Mouse (Mus musculus): ENCODE measurements around the gene Klc4.

Gene Klc4

DNA sequence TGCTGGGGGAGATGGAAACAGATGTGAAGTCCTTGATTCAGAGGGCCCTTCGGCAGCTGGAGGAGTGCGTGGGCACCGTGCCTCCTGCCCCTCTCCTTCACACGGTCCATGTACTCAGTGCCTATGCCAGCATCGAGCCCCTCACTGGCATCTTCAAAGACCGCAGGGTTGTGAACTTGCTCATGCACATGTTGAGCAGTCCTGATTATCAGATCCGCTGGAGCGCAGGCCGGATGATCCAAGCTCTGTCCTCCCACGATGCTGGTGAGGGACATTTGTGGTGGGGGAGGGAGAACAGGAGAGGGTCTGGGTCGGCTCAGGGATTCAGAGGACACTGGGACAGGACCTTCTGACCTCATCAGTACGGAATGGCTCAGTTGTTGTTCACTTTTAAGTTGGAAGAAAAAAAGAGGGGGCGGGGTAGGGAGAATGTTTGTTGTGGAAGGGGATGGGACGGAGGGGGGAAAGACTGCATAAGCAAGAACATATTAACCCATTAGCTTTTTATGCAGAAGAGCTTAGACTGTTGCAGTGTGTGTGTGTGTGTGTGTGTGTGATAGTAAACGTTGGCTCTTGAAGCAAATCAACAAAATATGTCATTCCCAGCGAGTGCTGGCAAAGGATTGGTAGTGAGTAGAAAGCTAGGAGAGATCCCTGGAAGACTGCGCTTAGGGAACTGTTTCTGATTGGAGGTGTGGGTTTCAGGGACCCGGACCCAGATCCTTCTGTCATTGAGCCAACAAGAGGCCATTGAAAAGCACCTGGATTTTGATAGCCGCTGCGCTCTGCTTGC is 6.1 kb upstream of the Klc4 start:
- DNase-seq (ENCODE audit: low spot score in 2 of 2): no peak

DNA sequence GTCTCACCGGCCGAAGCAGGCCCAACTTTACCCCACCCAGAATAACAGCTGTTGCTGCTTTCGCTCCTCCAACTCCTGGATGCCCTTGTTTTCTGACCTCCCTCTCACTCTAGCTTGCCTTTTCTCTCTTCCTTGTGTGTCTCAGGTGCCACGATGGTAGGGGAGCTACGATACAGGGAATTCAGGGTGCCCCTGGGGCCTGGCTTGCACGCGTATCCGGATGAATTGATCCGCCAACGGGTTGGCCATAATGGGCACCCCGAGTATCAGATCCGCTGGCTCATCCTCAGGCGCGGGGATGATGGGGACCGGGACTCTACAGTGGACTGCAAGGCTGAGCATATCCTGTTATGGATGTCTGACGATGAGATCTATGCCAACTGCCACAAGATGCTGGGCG is 5.5 kb upstream of the Klc4 start:
- no peak for DNase-seq (ENCODE audit: low spot score in 2 of 2)

DNA sequence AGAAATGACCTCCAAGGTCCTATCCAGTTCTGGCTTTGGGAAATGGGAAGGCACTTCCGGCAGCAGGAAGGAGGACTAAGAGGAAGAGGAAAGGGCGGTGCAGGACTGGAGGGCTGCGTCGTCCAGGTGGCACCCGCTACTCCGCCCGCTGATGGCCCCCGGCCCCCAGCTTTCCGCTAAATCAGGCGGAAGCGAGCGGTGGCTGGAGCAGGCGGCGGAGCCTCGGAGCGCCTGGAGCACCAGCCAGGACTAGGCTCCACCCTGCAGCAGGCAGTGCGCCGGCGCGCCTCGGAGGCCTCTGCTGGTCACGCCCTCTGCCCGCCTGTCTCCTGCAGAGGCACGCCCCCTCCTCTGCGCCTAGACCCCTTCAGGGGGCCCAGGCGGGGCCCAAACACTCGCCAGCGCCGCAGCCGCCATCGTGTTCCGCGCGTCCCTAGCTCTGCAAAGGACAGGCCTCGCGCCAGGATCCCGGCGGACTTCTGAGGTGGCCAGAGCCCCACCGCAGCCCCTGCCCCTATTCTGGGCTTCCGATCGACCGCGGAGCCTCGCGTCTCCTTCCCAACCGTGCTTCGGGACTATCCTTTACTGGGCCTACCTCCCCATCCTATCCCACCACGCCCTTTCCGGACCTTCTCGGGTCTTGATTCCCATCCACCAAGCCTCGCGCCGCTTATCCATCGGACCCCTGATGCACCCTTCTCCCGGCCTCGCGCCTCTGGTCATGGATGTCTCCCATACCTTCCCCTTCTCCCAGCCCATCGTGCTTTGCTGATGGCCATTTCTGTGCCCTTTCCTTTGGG is 4.6 kb upstream of the Klc4 start, which contains the start of gene Cul7:
TSS of gene Cul7 (plus strand) at position 106 of the 800 bp plus-strand sequence.
- peak; percentile 86 to 92 for DNase-seq (ENCODE audit: low spot score in 2 of 2)

DNA sequence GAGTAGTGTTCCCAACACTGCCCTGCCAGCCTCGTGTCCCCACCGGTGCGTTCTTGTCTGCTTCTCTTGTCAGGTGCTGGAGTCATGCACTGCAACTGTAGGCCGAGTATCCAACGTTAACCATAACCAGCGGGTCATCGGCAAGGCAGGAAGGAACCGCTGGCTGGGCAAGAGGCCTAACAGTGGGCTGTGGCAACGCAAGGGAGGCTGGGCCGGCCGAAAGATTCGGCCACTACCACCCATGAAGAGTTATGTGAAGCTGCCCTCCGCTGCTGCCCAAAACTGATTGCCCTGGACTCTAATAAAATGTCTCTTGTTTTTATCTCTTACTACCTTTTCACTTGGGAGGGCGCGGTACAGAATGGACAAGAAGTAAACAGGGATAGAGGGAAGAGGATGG is 4.0 kb upstream of the Klc4 start:
- DNase-seq (ENCODE audit: low spot score in 2 of 2): no peak

DNA sequence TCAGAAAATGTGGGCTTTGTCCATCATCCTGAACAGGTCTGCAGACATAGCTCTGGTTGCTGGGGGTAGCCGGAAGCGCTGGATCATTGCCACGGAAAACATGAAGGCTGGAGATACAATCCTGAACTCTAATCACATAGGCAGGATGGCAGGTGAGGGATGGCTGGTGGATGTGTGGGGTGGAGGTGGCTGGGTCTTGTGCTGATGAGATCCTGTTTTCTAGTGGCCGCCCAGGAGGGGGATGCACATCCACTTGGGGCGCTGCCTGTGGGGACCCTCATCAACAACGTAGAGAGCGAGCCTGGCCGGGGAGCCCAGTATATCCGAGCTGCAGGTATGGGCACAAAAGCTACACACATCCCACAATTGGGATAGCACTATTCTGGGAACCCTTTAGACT is 2.6 kb upstream of the Klc4 start:
- DNase-seq (ENCODE audit: low spot score in 2 of 2): no peak

- no peak for DNase-seq (ENCODE audit: low spot score in 2 of 2)
These were observed 1.5 kb upstream of the Klc4 start for GRCm38 (mm10) chr17:46647279-46647678.

- no peak for DNase-seq (ENCODE audit: low spot score in 2 of 2)
These were observed 470 bp upstream of the Klc4 start for GRCm38 (mm10) chr17:46646322-46646662.

DNA sequence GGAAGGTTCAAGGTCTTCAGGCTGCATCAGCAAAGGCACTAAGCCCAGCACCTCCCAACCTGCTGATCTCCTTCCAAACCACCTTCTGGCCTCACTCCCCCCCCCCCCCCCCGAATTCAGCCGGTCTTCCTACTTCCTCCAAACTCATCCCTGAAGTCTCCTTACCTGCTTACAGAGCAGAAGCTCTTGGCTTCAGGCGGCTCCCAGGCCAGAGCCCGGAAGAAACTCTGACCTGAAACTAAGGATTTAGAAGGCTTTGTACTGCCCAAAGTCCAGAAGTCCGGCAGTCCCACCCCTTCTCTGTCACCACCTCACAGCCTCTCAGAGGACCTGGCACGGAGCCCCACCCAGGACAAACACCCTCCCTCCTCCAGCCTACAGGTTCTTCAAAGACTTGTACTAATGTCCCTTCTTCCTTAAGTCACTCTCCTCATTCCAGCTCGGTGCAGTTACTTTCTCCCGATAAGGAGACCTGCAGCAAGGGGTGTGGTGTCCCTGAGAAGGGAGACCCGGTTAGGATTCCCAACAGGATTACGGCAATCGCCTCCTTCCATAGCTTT is 826 bp downstream of the Klc4 start:
- DNase-seq (ENCODE audit: low spot score in 2 of 2): no peak

- DNase-seq (ENCODE audit: low spot score in 2 of 2): no peak
These were observed 1.5 kb downstream of the Klc4 start for GRCm38 (mm10) chr17:46644152-46644805.

GRCm38 (mm10) chr17:46642060-46642459 is 3.8 kb downstream of the Klc4 start:
- DNase-seq (ENCODE audit: low spot score in 2 of 2): no peak

DNA sequence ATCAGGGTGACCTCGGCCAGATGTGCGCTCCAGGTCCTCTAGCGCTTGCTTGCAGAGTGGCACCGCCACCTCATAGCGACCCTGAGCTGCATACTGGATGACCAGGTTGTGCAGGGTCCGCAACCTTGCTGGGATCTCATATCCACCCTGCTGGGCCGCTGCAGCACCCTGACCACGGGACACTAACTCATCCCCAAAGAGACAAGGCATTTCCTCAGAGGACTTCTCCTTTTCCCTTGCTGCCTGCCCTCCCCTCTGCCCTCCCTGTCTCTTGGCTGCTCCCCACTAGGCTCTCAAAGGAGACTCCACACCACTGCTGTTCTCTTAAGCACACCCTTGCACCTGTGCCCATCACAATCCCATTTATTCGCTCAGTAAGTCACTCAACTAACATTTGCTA is 5.9 kb downstream of the Klc4 start:
- no peak for DNase-seq (ENCODE audit: low spot score in 2 of 2)

DNA sequence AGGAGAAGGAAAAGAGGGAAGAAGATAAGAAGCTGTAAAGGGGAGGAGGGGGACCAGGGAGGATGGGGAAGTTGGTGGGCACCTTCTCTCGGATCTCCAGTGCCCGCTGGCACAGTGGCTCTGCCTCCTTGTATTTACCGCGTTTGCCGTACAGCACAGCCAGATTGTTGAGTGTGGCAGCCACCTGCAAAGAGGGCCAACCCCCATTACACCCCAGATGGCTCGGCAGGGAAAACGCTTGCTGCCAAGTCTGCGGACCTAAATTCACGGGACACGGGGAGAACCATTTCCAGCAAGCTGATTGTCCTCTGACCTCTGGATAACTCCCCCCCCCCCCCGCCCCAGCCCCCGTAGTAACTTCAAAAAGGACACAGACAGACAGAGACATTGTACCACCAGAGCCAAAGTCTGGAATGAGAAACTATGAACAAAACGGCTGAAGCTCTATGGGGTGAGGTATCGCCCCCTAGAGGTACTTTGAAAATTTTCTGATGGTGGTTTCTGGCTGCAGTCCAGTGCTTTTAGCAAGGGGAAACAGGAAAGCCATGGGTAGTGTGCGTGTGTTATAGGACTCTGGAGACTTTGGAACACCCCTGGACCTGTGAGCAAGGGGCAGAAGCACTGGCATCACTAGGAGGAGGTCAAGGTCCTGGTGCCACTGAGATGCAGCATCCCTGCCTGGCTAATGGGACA is 8.8 kb downstream of the Klc4 start:
- peak; percentile 59 for DNase-seq (ENCODE audit: low spot score in 2 of 2)

DNA sequence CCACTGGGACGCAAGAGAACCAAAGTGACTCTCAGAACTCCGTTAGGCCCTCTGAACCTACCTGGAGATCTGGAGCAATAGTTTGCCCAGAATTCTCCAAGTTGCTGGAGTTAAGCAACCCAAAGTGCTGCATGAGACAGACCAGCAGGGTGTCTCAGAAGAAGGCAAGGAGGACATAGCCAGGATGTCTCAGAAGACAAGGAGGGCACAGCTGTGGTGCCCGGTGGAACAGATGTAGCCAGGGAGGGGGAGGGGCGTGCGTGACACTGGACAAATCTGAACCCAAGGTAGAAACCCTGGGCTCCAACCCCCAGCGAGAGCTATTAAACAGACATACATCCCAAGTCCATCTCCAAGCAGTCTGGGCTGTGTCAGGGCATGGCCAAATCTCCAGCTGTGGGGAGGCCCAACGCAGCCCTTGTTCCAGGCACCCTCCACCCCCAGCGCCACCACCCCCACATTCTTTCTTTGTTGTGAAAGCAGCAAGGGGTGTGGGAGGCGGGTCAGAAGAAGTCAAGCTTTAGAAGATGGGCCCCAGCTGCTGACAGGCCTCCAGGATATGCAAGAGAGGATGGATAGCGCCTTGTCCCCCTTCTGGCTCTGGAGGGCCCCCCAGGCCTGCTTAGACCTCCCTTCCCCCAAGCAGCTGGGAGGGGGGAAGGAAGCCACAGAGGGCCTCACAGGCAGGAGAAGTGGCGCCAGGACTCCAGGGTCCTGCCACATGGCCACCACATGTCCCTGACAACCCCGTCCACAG is 16.0 kb downstream of the Klc4 start:
- no peak for DNase-seq (ENCODE audit: low spot score in 2 of 2)

DNA sequence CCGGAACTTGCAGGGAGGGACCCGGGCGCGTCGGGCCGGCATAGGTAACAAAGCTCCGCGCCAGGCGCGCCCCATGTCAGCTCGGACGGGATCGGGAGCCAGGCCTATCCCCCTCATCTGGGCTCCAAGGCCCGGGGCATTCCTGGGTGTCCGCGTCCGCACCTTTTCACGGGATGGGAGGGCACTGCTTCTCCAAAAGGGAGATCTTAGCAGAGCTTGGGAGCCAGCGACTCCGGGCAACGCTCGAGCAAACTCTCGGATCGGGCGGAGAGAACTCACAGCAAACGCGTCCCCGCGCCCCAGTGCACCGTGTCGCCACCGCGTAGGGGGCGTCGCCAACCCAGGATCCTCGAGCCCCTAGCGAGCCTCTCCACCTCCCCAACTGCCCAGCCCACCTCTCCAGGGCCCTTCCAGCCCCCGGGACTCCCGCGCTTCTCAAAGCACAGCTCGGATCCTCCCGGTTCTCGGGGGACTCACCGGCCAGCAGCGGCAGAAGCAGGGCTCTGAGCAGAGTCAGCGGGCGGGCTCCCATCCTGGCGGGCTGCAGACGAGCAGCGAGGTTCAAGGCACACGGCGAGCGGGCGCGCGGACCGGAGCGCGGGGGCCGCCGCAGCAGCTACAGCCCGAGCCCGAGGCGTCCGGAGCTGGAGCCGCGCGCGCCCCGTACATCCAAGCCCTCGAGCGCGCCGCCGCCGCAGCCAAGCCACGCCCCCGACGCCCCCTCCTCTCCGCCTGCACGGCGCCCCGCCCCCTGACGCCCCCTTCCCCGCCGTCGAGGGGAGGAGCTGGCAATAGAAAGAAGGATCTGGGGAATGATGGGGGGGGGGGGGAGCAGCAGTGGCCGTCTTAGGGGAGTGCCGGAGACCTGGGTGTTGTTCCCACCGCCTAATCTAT is 16.8 kb downstream of the Klc4 start, which contains the start of gene Ptk7:
TSS of gene Ptk7 (minus strand) at position 714 of the 894 bp plus-strand sequence.
- DNase-seq (ENCODE audit: low spot score in 2 of 2): peak in 1 of 2 experiments; percentile 69

DNA sequence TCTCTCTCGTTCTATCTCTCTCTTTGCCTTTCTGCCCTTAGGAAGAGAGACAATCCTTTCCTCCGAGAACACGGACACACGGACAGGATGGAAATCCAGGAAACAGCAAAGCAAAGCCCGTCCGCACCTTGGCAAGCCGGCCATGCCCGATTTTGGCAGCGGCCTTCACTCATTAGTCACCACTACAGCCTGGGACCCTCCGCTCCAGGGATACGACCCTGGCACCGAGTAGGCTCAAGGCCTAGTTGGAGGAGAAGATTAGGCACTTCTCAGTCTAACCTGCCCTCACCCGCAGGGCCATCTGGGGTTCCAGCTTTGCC is 17.4 kb downstream of the Klc4 start:
- no peak for DNase-seq (ENCODE audit: low spot score in 2 of 2)

DNA sequence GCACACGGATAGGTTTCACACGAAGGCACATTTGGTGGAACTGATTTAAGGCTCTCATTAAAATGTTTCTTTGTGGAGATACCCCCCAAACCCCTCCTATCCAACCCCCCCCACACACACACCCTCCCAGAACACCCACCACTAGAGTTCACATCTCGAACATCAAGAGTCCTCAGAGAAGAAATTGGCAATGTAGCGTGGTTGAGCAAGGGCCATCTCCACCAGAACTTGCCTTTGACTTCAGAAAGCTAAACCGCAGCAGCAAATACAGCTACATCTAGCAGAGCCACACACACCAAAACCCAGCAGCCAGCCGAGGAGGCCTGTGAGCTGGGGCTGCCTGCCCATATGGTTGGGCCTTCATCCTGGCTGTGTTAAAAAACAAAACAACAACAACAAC is 18.4 kb downstream of the Klc4 start:
- DNase-seq (ENCODE audit: low spot score in 2 of 2): no peak

DNA sequence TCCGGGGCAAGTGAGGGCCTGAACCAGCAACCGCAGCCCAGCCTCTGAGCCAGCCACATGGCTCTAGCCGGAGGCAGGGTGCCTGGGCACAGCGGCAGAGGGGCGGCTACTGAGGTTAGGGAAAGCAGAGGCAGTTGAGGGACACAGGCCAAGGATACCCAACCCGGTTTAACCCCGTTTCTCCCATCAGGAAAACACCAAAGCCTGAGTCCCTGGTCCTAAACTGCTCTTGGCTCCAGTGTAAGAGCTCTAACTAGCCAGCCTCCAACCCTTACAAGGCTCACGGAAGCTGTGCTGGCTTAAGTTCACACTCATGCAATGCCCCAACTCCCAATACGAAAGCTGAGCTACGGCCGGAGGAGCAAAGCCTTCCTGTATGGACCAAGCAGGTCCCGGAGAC is 21.2 kb downstream of the Klc4 start:
- no peak for DNase-seq (ENCODE audit: low spot score in 2 of 2)

DNA sequence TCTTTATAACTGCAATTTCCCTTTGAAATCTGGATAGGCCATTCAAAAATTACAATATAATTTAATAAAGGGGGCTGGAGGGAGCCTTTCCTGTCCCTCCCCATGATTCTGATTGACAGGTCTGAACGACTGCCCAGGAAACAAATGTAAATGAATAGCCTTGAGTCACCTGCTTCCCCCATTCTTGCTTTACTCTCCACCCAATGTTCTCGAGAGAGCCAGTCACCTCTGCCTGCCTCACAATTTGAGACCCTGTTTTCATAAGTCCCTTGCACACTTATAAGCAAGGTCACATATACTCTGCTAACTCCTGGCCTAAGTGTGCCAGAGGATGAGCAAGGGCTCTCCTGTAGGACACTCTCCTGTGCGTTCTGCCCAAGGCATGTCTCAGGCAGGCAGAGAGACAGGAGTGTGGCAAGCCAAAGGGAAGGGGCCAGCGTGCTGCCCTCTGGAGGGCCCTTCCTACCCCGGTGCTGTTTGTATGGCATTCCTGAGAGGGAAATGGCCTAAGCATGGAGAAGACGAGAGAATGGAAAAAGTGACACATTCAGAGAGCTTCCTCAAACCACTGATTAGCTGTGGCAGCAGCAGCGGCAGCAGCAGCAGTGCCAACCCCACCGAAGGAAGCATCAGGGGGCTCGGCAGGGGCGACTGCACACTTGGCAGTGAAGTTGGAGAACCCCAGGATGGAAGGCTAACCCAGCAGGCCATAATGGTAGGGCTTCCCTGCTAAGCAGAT is 21.8 kb downstream of the Klc4 start:
- no peak for DNase-seq (ENCODE audit: low spot score in 2 of 2)

GRCm38 (mm10) chr17:46622269-46622668 is 23.6 kb downstream of the Klc4 start:
- no peak for DNase-seq (ENCODE audit: low spot score in 2 of 2)
